Mouse (Mus musculus) E14TG2a.4 (cell line): ENCODE measurements at regions not wholly inside any gene's neighbourhood (a gene's known extent, or its start where the extent isn't known, plus 50 kb on each side); places are given as distances from the start of the nearest gene placed in this dataset.

Experiments used
- CTCF ChIP-seq: conservative IDR thresholded peaks from 2 replicates; pipeline ENCODE4 v1.5.1; 2014; ENCODE audit warnings: low read length
- POU5F1 ChIP-seq: IDR thresholded peaks from 2 replicates; pipeline ENCODE4 v1.6.1; 2014; ENCODE audit warnings: low read length, borderline replicate concordance

- no peak for TF ChIP-seq CTCF
- TF ChIP-seq POU5F1: no peak
Observed at GRCm38 (mm10) chr10:117457701-117457950, 77.8 kb upstream of the Cpsf6 start.
